Mouse (Mus musculus) MEL (cell line): ENCODE results near the gene Ripor1. TPM values are rescaled to one million over a fixed set of nuclear protein-coding genes. Genes with fewer than 3 reads are reported as not detected.
A peak's percentile ranks its signal among the peaks of the same experiment; 100 is the strongest.

Experiments
- DNase-seq: peaks from one replicate; pipeline ENCODE4 v3.0.0; 2011; ENCODE audit warnings: low read depth, low spot score
- H3K27ac ChIP-seq: 2 replicates; pipeline ENCODE4 v1.5.1; 2012; ENCODE audit warnings: low read depth, mild to moderate bottlenecking, control low read depth, low read length, moderate library complexity; ENCODE audit not compliant: control insufficient read depth
- H3K27me3 ChIP-seq, 2 experiments: fragments of 150-350 bp in 1 of 2; sonication (generic) in 1 of 2; 2 replicates each; pipeline ENCODE4 v1.6.1; 2012; ENCODE audit warnings: low read length in 2 of 2, mild to moderate bottlenecking in 2 of 2, improper control_type of control experiment in 1 of 2, moderate library complexity in 1 of 2; ENCODE audit not compliant: insufficient read depth in 2 of 2, control insufficient read depth in 1 of 2
- H3K36me3 ChIP-seq, 2 experiments: 2 replicates each; pipeline ENCODE4 v1.6.1; 2012 to 2014; ENCODE audit warnings: low read length in 2 of 2, improper control_type of control experiment in 1 of 2, inconsistent platforms in 1 of 2, mild to moderate bottlenecking in 1 of 2; ENCODE audit not compliant: insufficient read depth in 2 of 2, control insufficient read depth in 1 of 2
- H3K4me1 ChIP-seq, 2 experiments: fragments of 150-350 bp in 1 of 2; sonication (generic) in 1 of 2; 2 replicates each; pipeline ENCODE4 v1.6.1; 2012; ENCODE audit warnings: low read length in 2 of 2, improper control_type of control experiment in 1 of 2, mild to moderate bottlenecking in 1 of 2; ENCODE audit not compliant: insufficient read depth in 2 of 2, control insufficient read depth in 1 of 2
- H3K4me3 ChIP-seq, 2 experiments: fragments of 150-350 bp in 1 of 2; sonication (generic) in 1 of 2; 2 replicates each; pipeline ENCODE4 v1.5.1; 2012; ENCODE audit warnings: low read depth in 2 of 2, low read length in 2 of 2, mild to moderate bottlenecking in 2 of 2, moderate library complexity in 2 of 2, control low read depth in 1 of 2, improper control_type of control experiment in 1 of 2; ENCODE audit not compliant: control insufficient read depth in 1 of 2, insufficient read depth in 1 of 2
- H3K79me2 ChIP-seq: 2 replicates; pipeline ENCODE4 v1.6.1; 2012; ENCODE audit warnings: mild to moderate bottlenecking, low read length, moderate library complexity; ENCODE audit not compliant: control insufficient read depth, poor library complexity, insufficient read depth
- H3K9ac ChIP-seq: 2 replicates; pipeline ENCODE4 v1.6.1; 2012; ENCODE audit warnings: low read depth, mild to moderate bottlenecking, control low read depth, low read length, moderate library complexity; ENCODE audit not compliant: control insufficient read depth, poor library complexity, severe bottlenecking
- H3K9me3 ChIP-seq: fragments of 150-350 bp; sonication (generic); replicated peaks from 2 replicates; pipeline ENCODE4 v1.6.1; 2012; ENCODE audit warnings: mild to moderate bottlenecking, low read length, improper control_type of control experiment, moderate library complexity; ENCODE audit not compliant: insufficient read depth
- CTCF ChIP-seq, 3 experiments: IDR thresholded peaks in 2 of 3; conservative IDR thresholded peaks in 1 of 3; 2 replicates each; pipeline ENCODE4 v1.5.1; 2011 to 2012; ENCODE audit warnings: low read length in 3 of 3, low read depth in 2 of 3, mild to moderate bottlenecking in 2 of 3, improper control_type of control experiment in 1 of 3, inconsistent platforms in 1 of 3, mixed read lengths in 1 of 3, moderate library complexity in 1 of 3; ENCODE audit not compliant: control insufficient read depth in 1 of 3, insufficient read depth in 1 of 3, poor library complexity in 1 of 3, severe bottlenecking in 1 of 3
- ETS1 ChIP-seq: IDR thresholded peaks from 2 replicates; pipeline ENCODE4 v1.6.1; 2012; ENCODE audit warnings: low read depth, mild to moderate bottlenecking, inconsistent platforms, low read length, improper control_type of control experiment, moderate library complexity
- GABPA ChIP-seq: IDR thresholded peaks from 2 replicates; pipeline ENCODE4 v1.6.1; 2012; ENCODE audit warnings: low read depth, mild to moderate bottlenecking, inconsistent platforms, low read length, improper control_type of control experiment, moderate library complexity
- GATA1 ChIP-seq: IDR thresholded peaks from 2 replicates; pipeline ENCODE4 v1.6.1; 2011; ENCODE audit warnings: low read depth, low read length, improper control_type of control experiment
- MAX ChIP-seq: IDR thresholded peaks from 2 replicates; pipeline ENCODE4 v1.6.1; 2011; ENCODE audit warnings: low read length, improper control_type of control experiment
- MXI1 ChIP-seq: IDR thresholded peaks from 2 replicates; pipeline ENCODE4 v1.6.1; 2011; ENCODE audit warnings: mild to moderate bottlenecking, low read depth, low read length, improper control_type of control experiment
- MYB ChIP-seq: IDR thresholded peaks from 2 replicates; pipeline ENCODE4 v1.6.1; 2011; ENCODE audit warnings: mild to moderate bottlenecking, low read depth, low read length, improper control_type of control experiment
- MYC ChIP-seq: IDR thresholded peaks from 2 replicates; pipeline ENCODE4 v1.6.1; 2011; ENCODE audit warnings: low read depth, mild to moderate bottlenecking, low read length, improper control_type of control experiment, moderate library complexity
- TAL1 ChIP-seq: IDR thresholded peaks from 2 replicates; pipeline ENCODE4 v1.6.1; 2012; ENCODE audit warnings: mild to moderate bottlenecking, inconsistent platforms, low read length, moderate library complexity, mixed read lengths
- TCF12 ChIP-seq: IDR thresholded peaks from 2 replicates; pipeline ENCODE4 v1.6.1; 2014; ENCODE audit warnings: low read depth, mild to moderate bottlenecking, inconsistent platforms, low read length, improper control_type of control experiment, moderate library complexity
- UBTF ChIP-seq: IDR thresholded peaks from 2 replicates; pipeline ENCODE4 v1.6.1; 2012; ENCODE audit warnings: low read depth, mild to moderate bottlenecking, inconsistent platforms, low read length, improper control_type of control experiment, moderate library complexity, borderline replicate concordance; ENCODE audit not compliant: insufficient read depth
- USF2 ChIP-seq, 2 experiments: IDR thresholded peaks; 2 replicates each; pipeline ENCODE4 v1.6.1; 2011 to 2012; ENCODE audit warnings: improper control_type of control experiment in 2 of 2, low read length in 2 of 2, borderline replicate concordance in 1 of 2, inconsistent platforms in 1 of 2, low read depth in 1 of 2, mild to moderate bottlenecking in 1 of 2; ENCODE audit not compliant: insufficient read depth in 1 of 2
- ZC3H11A ChIP-seq: IDR thresholded peaks from 2 replicates; pipeline ENCODE4 v1.6.1; 2012; ENCODE audit warnings: low read depth, mild to moderate bottlenecking, inconsistent platforms, low read length, improper control_type of control experiment
- polyA plus RNA-seq, 2 experiments: library from polyadenylated mRNA; stranded (reverse) in 1 of 2; unstranded in 1 of 2; fragments of >175 nt in 1 of 2; fragments of >200 nt in 1 of 2; gene quantifications; 2 replicates each; pipeline versions ENCODE4 v1.2.1 to v1.2.4; 2012; ENCODE audit warnings: low replicate concordance in 2 of 2, low read depth in 1 of 2; ENCODE audit not compliant: insufficient read length in 2 of 2, insufficient read depth in 1 of 2, missing spikeins in 1 of 2
- total RNA-seq: library from RNA; depleted of rRNA; stranded (reverse); fragments of 300-350 nt; gene quantifications from 2 replicates; pipeline ENCODE4 v1.2.3, GENCODE M21; 2012; rRNA removed

Ripor1 gene
- total and polyA plus RNA-seq, 3 experiments = 16.6 to 120 TPM; not detected in 1

- H3K4me3 ChIP-seq = no peak overlapping the region
- no peak overlapping the region for H3K9ac ChIP-seq
- no peaks in the 10 kb centered on the region for H3K27me3 ChIP-seq
- no peak for DNase-seq
- no peaks in the 10 kb centered on the region for H3K9me3 ChIP-seq
- TF ChIP-seq ETS1 (no peak), TCF12 (no peak), TAL1 (no peak), ZC3H11A (no peak), MXI1 (no peak), UBTF (no peak), GATA1 (no peak), MAX (no peak), MYC (no peak), GABPA (no peak), USF2 (IDR thresholded peaks at IDR 0.05; ENCODE audit: borderline replicate concordance in 1 of 2, insufficient read depth in 1 of 2, low read depth in 1 of 2, low read length in 2 of 2) (no peak), MYB (no peak)
- peaks cover 0 to 31% of the 10 kb centered on the region in 2 experiments; a peak in 3 of 4 replicates for H3K36me3 ChIP-seq
- no peaks in the 10 kb centered on the region for H3K4me1 ChIP-seq
- H3K27ac ChIP-seq = no peak overlapping the region
- H3K79me2 ChIP-seq = peaks cover 48% of the 10 kb centered on the region
Measured at GRCm38 (mm10) chr8:105657641-105658040, 52.6 kb downstream of the Ripor1 start.

- H3K27ac ChIP-seq = no peak overlapping the region
- TF ChIP-seq TAL1 (no peak), CTCF (IDR thresholded peaks at IDR 0.05 in 2 of 3, conservative IDR thresholded peaks at IDR 0.05 in 1 of 3; ENCODE audit: control insufficient read depth in 1 of 3, insufficient read depth in 1 of 3, low read depth in 2 of 3, low read length in 3 of 3, poor library complexity in 1 of 3, severe bottlenecking in 1 of 3) (peak; percentile 21 to 66 (median 52); a peak in 4 of 6 replicates)
- TF ChIP-seq, all 39 proteins: peak for 1
- H3K9ac ChIP-seq = no peak overlapping the region
- peak; percentile 70 for DNase-seq
- H3K36me3 ChIP-seq = peaks cover 0 to 37% of the 10 kb centered on the region in 2 experiments; a peak in 3 of 4 replicates
- H3K4me1 ChIP-seq = no peaks in the 10 kb centered on the region
- no peaks in the 10 kb centered on the region for H3K27me3 ChIP-seq
- no peaks in the 10 kb centered on the region for H3K9me3 ChIP-seq
- no peak overlapping the region for H3K4me3 ChIP-seq
- peaks cover 27% of the 10 kb centered on the region for H3K79me2 ChIP-seq
Measured at GRCm38 (mm10) chr8:105661167-105661566, 56.1 kb downstream of the Ripor1 start.

Other genes starting within 250 kb of the Ripor1 start
- not detected in 2 replicates for gene Plekhg4, start 232.0 kb upstream of the Ripor1 start, total RNA-seq
- under 1 TPM in 1 of 2 experiments, not detected in 1; 0.10 TPM for gene Plekhg4, start 232.0 kb upstream of the Ripor1 start, polyA plus RNA-seq
- not detected in 2 replicates for gene Kctd19, start 191.8 kb upstream of the Ripor1 start, total RNA-seq
- gene Kctd19, start 191.8 kb upstream of the Ripor1 start, polyA plus RNA-seq = not detected
- gene Lrrc36, start 191.7 kb upstream of the Ripor1 start, total RNA-seq = not detected in 2 replicates
- gene Lrrc36, start 191.7 kb upstream of the Ripor1 start, polyA plus RNA-seq = under 1 TPM in 1 of 2 experiments, not detected in 1; 0.06 TPM
- 0.42 and 0.81 TPM in 2 replicates for gene Tppp3, start 133.7 kb upstream of the Ripor1 start, total RNA-seq
- 1 to 10 TPM in 1 of 2 experiments, not detected in 1; 1.7 TPM for gene Tppp3, start 133.7 kb upstream of the Ripor1 start, polyA plus RNA-seq
- 4.7 and 4.9 TPM in 2 replicates for gene Zdhhc1, start 108.4 kb upstream of the Ripor1 start, total RNA-seq
- 10 to 100 TPM in 1 of 2 experiments, not detected in 1; 11.5 TPM for gene Zdhhc1, start 108.4 kb upstream of the Ripor1 start, polyA plus RNA-seq
- gene Hsd11b2, start 86.5 kb upstream of the Ripor1 start, total RNA-seq = 0.27 TPM in 1 of 2 replicates, not detected in the other
- 1 to 10 TPM in 1 of 2 experiments, not detected in 1; 2.1 TPM for gene Hsd11b2, start 86.5 kb upstream of the Ripor1 start, polyA plus RNA-seq
- gene Atp6v0d1, start 39.2 kb upstream of the Ripor1 start, total RNA-seq = 43.0 and 51.1 TPM in 2 replicates
- 10 to 100 TPM in 1 of 2 experiments, not detected in 1; 83.8 TPM for gene Atp6v0d1, start 39.2 kb upstream of the Ripor1 start, polyA plus RNA-seq
- 36.4 and 40.7 TPM in 2 replicates for gene Ctcf, start 31.3 kb downstream of the Ripor1 start, total RNA-seq
- gene Ctcf, start 31.3 kb downstream of the Ripor1 start, polyA plus RNA-seq = 100 to 1,000 TPM in 1 of 2 experiments, 10 to 100 TPM in 1; 87.1 to 670 TPM
- not detected in 2 replicates for gene Agrp, start 32.1 kb downstream of the Ripor1 start, total RNA-seq
- under 1 TPM in 1 of 2 experiments, not detected in 1; 0.63 TPM for gene Agrp, start 32.1 kb downstream of the Ripor1 start, polyA plus RNA-seq
- gene Carmil2, start 81.0 kb downstream of the Ripor1 start, total RNA-seq = 7.9 and 9.5 TPM in 2 replicates
- 10 to 100 TPM in 1 of 2 experiments, not detected in 1; 62.7 TPM for gene Carmil2, start 81.0 kb downstream of the Ripor1 start, polyA plus RNA-seq
- 7.5 and 9.3 TPM in 2 replicates for gene Acd, start 95.8 kb downstream of the Ripor1 start, total RNA-seq
- gene Acd, start 95.8 kb downstream of the Ripor1 start, polyA plus RNA-seq = 10 to 100 TPM in 1 of 2 experiments, not detected in 1; 53.9 TPM
- gene Pard6a, start 95.9 kb downstream of the Ripor1 start, total RNA-seq = 12.3 and 13.7 TPM in 2 replicates
- gene Pard6a, start 95.9 kb downstream of the Ripor1 start, polyA plus RNA-seq = 10 to 100 TPM in 1 of 2 experiments, not detected in 1; 20.5 TPM
- 0.13 and 0.23 TPM in 2 replicates for gene 4933405L10Rik, start 102.4 kb downstream of the Ripor1 start, total RNA-seq
- under 1 TPM in 1 of 2 experiments, not detected in 1; 0.42 TPM for gene 4933405L10Rik, start 102.4 kb downstream of the Ripor1 start, polyA plus RNA-seq
- 22.0 TPM in 2 replicates for gene Enkd1, start 103.0 kb downstream of the Ripor1 start, total RNA-seq
- gene Enkd1, start 103.0 kb downstream of the Ripor1 start, polyA plus RNA-seq = 10 to 100 TPM in 1 of 2 experiments, not detected in 1; 42.6 TPM
- gene Gfod2, start 153.4 kb downstream of the Ripor1 start, total RNA-seq = 7.0 and 8.3 TPM in 2 replicates
- gene Gfod2, start 153.4 kb downstream of the Ripor1 start, polyA plus RNA-seq = 1 to 10 TPM in 1 of 2 experiments, not detected in 1; 7.0 TPM
- gene Ranbp10, start 222.1 kb downstream of the Ripor1 start, total RNA-seq = 7.4 and 7.7 TPM in 2 replicates
- gene Ranbp10, start 222.1 kb downstream of the Ripor1 start, polyA plus RNA-seq = 10 to 100 TPM in 1 of 2 experiments, not detected in 1; 22.1 TPM
- not detected in 2 replicates for gene Tsnaxip1, start 222.5 kb downstream of the Ripor1 start, total RNA-seq
- under 1 TPM in 1 of 2 experiments, not detected in 1; 0.10 TPM for gene Tsnaxip1, start 222.5 kb downstream of the Ripor1 start, polyA plus RNA-seq
- gene Cenpt, start 248.0 kb downstream of the Ripor1 start, total RNA-seq = 14.2 and 15.7 TPM in 2 replicates
- gene Cenpt, start 248.0 kb downstream of the Ripor1 start, polyA plus RNA-seq = 10 to 100 TPM in 1 of 2 experiments, not detected in 1; 26.5 TPM
- 41.9 and 48.8 TPM in 2 replicates for gene Thap11, start 249.9 kb downstream of the Ripor1 start, total RNA-seq
- 10 to 100 TPM in 1 of 2 experiments, not detected in 1; 51.4 TPM for gene Thap11, start 249.9 kb downstream of the Ripor1 start, polyA plus RNA-seq